Mouse (Mus musculus) mammary gland, adult 2 months (tissue): ENCODE measurements around the gene Tesk2. TPM values are rescaled to one million over a fixed set of nuclear protein-coding genes. Genes with fewer than 3 reads are reported as not detected.

ENCODE experiments used
- polyA plus RNA-seq: library from polyadenylated mRNA; depleted of rRNA; stranded (reverse); fragments of >200 nt; gene quantifications from 2 replicates; pipeline ENCODE4 v1.2.3, GENCODE M21; 2012; ENCODE audit warnings: low replicate concordance; rRNA removed

Gene Tesk2
- 3.0 and 3.9 TPM in 2 replicates for polyA plus RNA-seq

GRCm38 (mm10) chr4:116720343-116721097 is at the start of gene Tesk2:
Tesk2 (plus strand) TSS chr4:116720948.

DNA sequence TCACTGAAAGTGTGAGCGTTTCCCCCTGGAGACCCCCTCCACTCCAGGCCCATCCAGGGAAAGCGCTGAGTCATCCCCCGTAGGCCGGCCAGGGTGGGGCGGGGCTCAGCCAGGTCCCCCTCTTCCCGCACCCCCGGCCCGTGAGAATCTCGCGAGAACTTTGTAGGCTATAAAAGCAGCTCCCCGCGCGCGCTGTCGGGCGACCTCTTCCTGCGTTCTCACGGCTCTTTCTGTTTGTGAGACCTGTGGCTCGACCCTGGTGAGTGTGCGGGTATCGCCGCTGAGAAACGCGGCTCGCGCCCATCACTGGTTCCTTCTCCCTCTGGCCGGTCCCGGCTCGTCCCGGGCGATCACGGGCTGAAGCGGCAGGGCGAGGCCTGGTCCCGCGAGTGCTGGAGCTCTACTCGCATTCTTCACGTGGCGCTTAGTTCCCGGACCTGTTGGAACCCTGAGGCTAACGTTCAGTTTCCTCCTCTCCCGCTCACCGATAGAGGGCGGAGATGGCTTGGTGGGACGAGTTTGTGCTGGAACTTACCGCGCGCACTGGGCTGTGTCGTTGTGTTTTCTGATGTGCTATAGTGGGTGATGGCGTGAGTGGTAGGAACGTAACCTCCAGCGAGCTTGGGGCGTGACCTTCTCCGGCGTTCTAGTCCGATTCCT is 35.2 kb upstream of the Tesk2 start, which contains the start of gene Prdx1:
Prdx1 (plus strand) TSS at position 143 of the 660 bp plus-strand sequence.

GRCm38 (mm10) chr4:116708201-116708764 is 12.5 kb upstream of the Tesk2 start, which contains the start of the genes Mmachc and Ccdc163:
Mmachc (minus strand) TSS chr4:116708406.
Ccdc163 (plus strand) TSS chr4:116708509.

GRCm38 (mm10) chr4:116807197-116808129 is 86.7 kb downstream of the Tesk2 start, which contains the start of the genes Toe1 and Mutyh:
Toe1 (minus strand) TSS chr4:116807640.
Mutyh (plus strand) TSS chr4:116807723.

GRCm38 (mm10) chr4:116821694-116822016 is 100.9 kb downstream of the Tesk2 start, which contains the start of gene Hpdl:
Hpdl (minus strand) TSS chr4:116821707.

Other genes with a start within 250 kb of the Tesk2 start
- gene Ipp, start 213.4 kb upstream of the Tesk2 start, polyA plus RNA-seq = 1.0 and 2.6 TPM in 2 replicates
- 3.9 and 13.3 TPM in 2 replicates for gene Tmem69, start 165.0 kb upstream of the Tesk2 start, polyA plus RNA-seq
- gene Gpbp1l1, start 163.3 kb upstream of the Tesk2 start, polyA plus RNA-seq = 31.5 and 57.8 TPM in 2 replicates
- gene Ccdc17, start 124.3 kb upstream of the Tesk2 start, polyA plus RNA-seq = 8.1 and 13.0 TPM in 2 replicates
- gene Nasp, start 93.0 kb upstream of the Tesk2 start, polyA plus RNA-seq = 1.8 and 2.9 TPM in 2 replicates
- gene Akr1a1, start 69.3 kb upstream of the Tesk2 start, polyA plus RNA-seq = 558 and 588 TPM in 2 replicates
- 46.5 and 208 TPM in 2 replicates for gene Prdx1, start 35.4 kb upstream of the Tesk2 start, polyA plus RNA-seq
- gene Mmachc, start 12.5 kb upstream of the Tesk2 start, polyA plus RNA-seq = 12.9 and 28.5 TPM in 2 replicates
- gene Ccdc163, start 12.4 kb upstream of the Tesk2 start, polyA plus RNA-seq = 25.2 and 47.6 TPM in 2 replicates
- gene Toe1, start 86.7 kb downstream of the Tesk2 start, polyA plus RNA-seq = 20.0 and 22.5 TPM in 2 replicates
- gene Mutyh, start 86.8 kb downstream of the Tesk2 start, polyA plus RNA-seq = 7.7 and 12.2 TPM in 2 replicates
- 2.0 and 2.8 TPM in 2 replicates for gene Hpdl, start 100.8 kb downstream of the Tesk2 start, polyA plus RNA-seq
- 0.35 and 0.76 TPM in 2 replicates for gene Zswim5, start 156.4 kb downstream of the Tesk2 start, polyA plus RNA-seq